Mouse (Mus musculus) heart, postnatal 36 days (tissue): ENCODE data around the gene Tma16. TPM values are rescaled to one million over a fixed set of nuclear protein-coding genes. Genes with fewer than 3 reads are reported as not detected.

Experiments used
- DNase-seq, 2 experiments: peaks; one replicate each; pipeline ENCODE4 v3.0.0; 2021 to 2022
- intact Hi-C: fragments of 180-260 bp; cut with DNase I; formaldehyde crosslinking; loops from one replicate; pipeline ENCODE4 v1.15.1; 2025
- total RNA-seq, 2 experiments: library from RNA; stranded (reverse); gene quantifications; 2 replicates each; pipeline ENCODE4 v1.2.3; 2021

Tma16 gene
- total RNA-seq, 2 experiments from 2014 or later, result 4.1 to 4.2 TPM

- no peak for DNase-seq
- intact Hi-C loops, result no loop called here
Observed at GRCm38 (mm10) chr8:66433577-66433976, 52.8 kb downstream of the Tma16 start.

- no peak for DNase-seq
- intact Hi-C loops, result no loop called here
Observed at GRCm38 (mm10) chr8:66430639-66431038, 55.7 kb downstream of the Tma16 start.

Other genes starting within 250 kb of the Tma16 start
- gene Tktl2, start 25.2 kb upstream of the Tma16 start, total RNA-seq, result not detected
- gene Npy5r, start 201.6 kb upstream of the Tma16 start, total RNA-seq, result not detected
- 1 to 10 TPM; 1.2 to 1.4 TPM for gene Npy1r, start 210.7 kb upstream of the Tma16 start, total RNA-seq